In genomic region chr3:46503713-46504112, GRCm38 (mm10) we compare ENCODE assay signal across 34 mouse cellular contexts. TPM values are rescaled to one million over a fixed set of nuclear protein-coding genes. Genes with fewer than 3 reads are reported as not detected.
"Had no signal": no experiment of that assay in that cellular context is flagged by ENCODE, and none has a peak within 500 bp of the region (broad histone marks: within the 10 kb centered on the region; RNA-seq: fewer than 3 reads in every experiment).

No protein-coding gene starts in this region.

- H3K9me3 ChIP-seq: limb, embryonic 12.5 days; limb, embryonic 13.5 days; limb, embryonic 15.5 days; liver, embryonic 12.5 days; liver, embryonic 13.5 days; liver, embryonic 15.5 days; lung, embryonic 15.5 days; megakaryocyte, embryonic 14.5 days; midbrain, embryonic 10.5 days; midbrain, embryonic 12.5 days; midbrain, embryonic 13.5 days; midbrain, embryonic 15.5 days; neural tube, embryonic 12.5 days; neural tube, embryonic 13.5 days had no signal

- ATAC-seq: liver, embryonic 12.5 days; liver, postnatal 0 days; lung, postnatal 0 days; midbrain, embryonic 13.5 days; midbrain, embryonic 15.5 days; midbrain, embryonic 16.5 days had no signal

- H3K9ac ChIP-seq: limb, embryonic 12.5 days; limb, embryonic 13.5 days; limb, embryonic 15.5 days; liver, embryonic 12.5 days; liver, embryonic 13.5 days; liver, embryonic 14.5 days; liver, embryonic 15.5 days; liver, postnatal 0 days; lung, embryonic 14.5 days; lung, embryonic 15.5 days; midbrain, embryonic 12.5 days; midbrain, embryonic 13.5 days; midbrain, embryonic 15.5 days; neural tube, embryonic 12.5 days; neural tube, embryonic 13.5 days had no signal

- H3K27me3 ChIP-seq: limb, embryonic 12.5 days; limb, embryonic 13.5 days; limb, embryonic 15.5 days; liver, embryonic 12.5 days; liver, embryonic 13.5 days; liver, embryonic 15.5 days; lung, embryonic 15.5 days; megakaryocyte, embryonic 14.5 days; midbrain, embryonic 12.5 days; midbrain, embryonic 13.5 days; midbrain, embryonic 15.5 days; neural tube, embryonic 12.5 days; neural tube, embryonic 13.5 days had no signal

- H3K4me3 ChIP-seq: limb, embryonic 12.5 days; limb, embryonic 13.5 days; limb, embryonic 15.5 days; liver, embryonic 12.5 days; liver, embryonic 13.5 days; liver, embryonic 15.5 days; lung, embryonic 15.5 days; megakaryocyte, embryonic 14.5 days; midbrain, embryonic 10.5 days; midbrain, embryonic 12.5 days; midbrain, embryonic 13.5 days; midbrain, embryonic 15.5 days; myocyte; neural tube, embryonic 12.5 days; neural tube, embryonic 13.5 days had no signal

- H3K4me1 ChIP-seq: limb, embryonic 12.5 days; limb, embryonic 13.5 days; limb, embryonic 15.5 days; liver, embryonic 12.5 days; liver, embryonic 13.5 days; liver, embryonic 15.5 days; lung, embryonic 15.5 days; megakaryocyte, embryonic 14.5 days; midbrain, embryonic 10.5 days; midbrain, embryonic 12.5 days; midbrain, embryonic 13.5 days; midbrain, embryonic 15.5 days; neural tube, embryonic 12.5 days; neural tube, embryonic 13.5 days had no signal

- H3K27ac ChIP-seq: limb, embryonic 12.5 days; limb, embryonic 13.5 days; limb, embryonic 15.5 days; liver, embryonic 12.5 days; liver, embryonic 13.5 days; liver, embryonic 14.5 days; liver, embryonic 15.5 days; lung, embryonic 15.5 days; macrophage; midbrain, embryonic 10.5 days; midbrain, embryonic 12.5 days; midbrain, embryonic 13.5 days; midbrain, embryonic 15.5 days; neural tube, embryonic 12.5 days; neural tube, embryonic 13.5 days had no signal

- DNase-seq: left cerebral cortex, postnatal 4 days; liver; liver, embryonic 13.5 days; liver, postnatal 0 days; lung, adult 18-20 months; lung, adult 2 months; lung, embryonic 14.5 days; lung, postnatal 10 days; lung, postnatal 14 days; lung, postnatal 36 days; lung, postnatal 4 days; midbrain, embryonic 14.5 days had no signal

- H3K36me3 ChIP-seq: limb, embryonic 12.5 days; limb, embryonic 13.5 days; limb, embryonic 15.5 days; liver, embryonic 12.5 days; liver, embryonic 13.5 days; liver, embryonic 15.5 days; lung, embryonic 15.5 days; midbrain, embryonic 10.5 days; midbrain, embryonic 12.5 days; midbrain, embryonic 13.5 days; midbrain, embryonic 15.5 days; neural tube, embryonic 12.5 days; neural tube, embryonic 13.5 days had no signal

- H3K4me2 ChIP-seq: limb, embryonic 12.5 days; limb, embryonic 13.5 days; limb, embryonic 15.5 days; liver, embryonic 12.5 days; liver, embryonic 13.5 days; liver, embryonic 15.5 days; lung, embryonic 14.5 days; lung, embryonic 15.5 days; midbrain, embryonic 11.5 days; midbrain, embryonic 12.5 days; midbrain, embryonic 13.5 days; midbrain, embryonic 15.5 days; neural tube, embryonic 12.5 days; neural tube, embryonic 13.5 days had no signal

RNA-seq across cellular contexts. Expression of gene Pabpc4l, which starts 55.7 kb away (rescaled TPM):
- total RNA-seq: megakaryocyte, adult 5-6 weeks; megakaryocyte-erythroid progenitor cell, adult 5-6 weeks; monocyte, adult 5-6 weeks had no signal
- polyA plus RNA-seq: macrophage, myocyte had no signal
